Mouse (Mus musculus): ENCODE results near the gene Tuba1a. TPM values are rescaled to one million over a fixed set of nuclear protein-coding genes. Genes with fewer than 3 reads are reported as not detected.
A peak's percentile ranks its signal among the peaks of the same experiment; 100 is the strongest.
"Not testable (repeated sequence)": the region's sequence is repeated elsewhere in the genome, so short reads cannot be mapped to it uniquely, and the experiment has no call there.

Gene Tuba1a
- total RNA-seq, 2 experiments from 2014 or later = 17.1 to 43.2 TPM

- DNase-seq = no peak
- Histone ChIP-seq H3K27ac (no peak overlapping the region), H3K4me3 (no peak overlapping the region)
- no peak for TF ChIP-seq CTCF (IDR thresholded peaks at IDR 0.05)
- intact Hi-C loops (cut with DNase I) = no loop called here
Observed at GRCm38 (mm10) chr15:98983431-98984081, 30.1 kb upstream of the Tuba1a start.

DNA sequence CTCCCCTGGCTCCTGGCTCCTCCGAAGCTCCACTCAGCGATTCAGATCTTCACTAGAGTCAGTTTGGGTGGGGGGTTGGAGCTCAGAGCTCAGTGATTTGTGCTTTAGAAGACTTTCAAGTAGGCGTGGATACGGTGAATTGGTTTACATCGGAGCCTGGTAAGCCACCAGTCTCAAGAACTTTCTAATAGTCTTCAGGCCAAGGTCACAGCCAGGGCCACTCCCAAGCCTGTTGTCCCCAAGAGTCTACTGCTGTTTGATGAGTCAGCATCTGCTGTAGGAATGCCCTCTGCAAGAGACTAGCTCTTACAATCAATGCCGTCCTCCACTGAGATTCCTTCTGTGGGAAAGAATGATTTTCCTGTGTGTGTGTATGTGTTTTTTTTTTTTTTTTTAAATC is 28.6 kb upstream of the Tuba1a start:
- DNase-seq = no peak
- intact Hi-C loops (cut with DNase I) = no loop called here
- Histone ChIP-seq H3K27ac (no peak overlapping the region), H3K4me3 (no peak overlapping the region)
- TF ChIP-seq CTCF (IDR thresholded peaks at IDR 0.05) = no peak

DNA sequence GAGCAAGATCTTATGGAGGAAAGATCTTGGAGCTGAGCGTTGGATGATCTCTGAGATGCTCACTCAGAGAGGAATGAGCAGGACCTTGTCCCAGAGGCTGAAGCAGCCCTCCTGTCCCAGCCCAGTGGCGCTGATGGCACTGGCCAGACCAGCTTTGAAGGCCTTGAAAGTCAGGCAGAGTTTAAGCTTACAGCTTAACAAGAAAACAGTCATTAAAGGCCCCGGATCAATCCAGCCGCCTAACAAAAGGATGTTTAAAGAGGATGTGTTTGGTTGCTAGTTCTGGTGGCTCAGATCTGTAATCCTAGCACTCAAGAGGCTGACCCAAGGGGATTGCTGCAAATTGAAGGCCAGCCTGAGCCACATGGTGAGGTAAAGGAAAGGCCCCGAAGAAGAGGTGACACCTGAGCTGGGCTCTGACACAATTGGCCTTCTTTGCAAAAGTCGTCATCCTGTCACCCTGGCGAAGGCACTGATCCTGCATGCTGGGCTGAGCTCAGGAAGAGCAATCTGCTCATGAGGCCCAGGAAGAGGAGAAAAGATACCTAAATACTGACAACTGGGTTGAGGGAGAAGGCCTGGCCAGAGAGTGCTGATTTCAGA is 26.6 kb upstream of the Tuba1a start:
- intact Hi-C loops (cut with DNase I) = no loop called here
- no peak for TF ChIP-seq CTCF (IDR thresholded peaks at IDR 0.05)
- Histone ChIP-seq H3K27ac (no peak overlapping the region), H3K4me3 (no peak overlapping the region)
- no peak for DNase-seq

- intact Hi-C loops (cut with DNase I) = no loop called here
- H3K4me3 ChIP-seq = peak overlapping the region; percentile 57
- no peak for DNase-seq
- TF ChIP-seq CTCF (IDR thresholded peaks at IDR 0.05) = no peak
- H3K27ac ChIP-seq = peak overlapping the region; percentile 81
Observed at GRCm38 (mm10) chr15:98978409-98979172, 25.1 kb upstream of the Tuba1a start.

- no peak for TF ChIP-seq CTCF (IDR thresholded peaks at IDR 0.05)
- Histone ChIP-seq H3K4me3 (peak overlapping the region; percentile 57), H3K27ac (peak overlapping the region; percentile 81)
- peak; percentile 95 for DNase-seq
- intact Hi-C loops (cut with DNase I) = no loop called here
Observed at GRCm38 (mm10) chr15:98977759-98978408, 24.4 kb upstream of the Tuba1a start.

GRCm38 (mm10) chr15:98976763-98977758 is 23.6 kb upstream of the Tuba1a start:
- Histone ChIP-seq H3K4me3 (peak overlapping the region; percentile 57), H3K27ac (peak overlapping the region; percentile 81)
- intact Hi-C loops (cut with DNase I) = no loop called here
- DNase-seq = no peak
- no peak for TF ChIP-seq CTCF (IDR thresholded peaks at IDR 0.05)

GRCm38 (mm10) chr15:98973015-98973614 is 19.6 kb upstream of the Tuba1a start:
- DNase-seq = no peak
- TF ChIP-seq CTCF (IDR thresholded peaks at IDR 0.05) = no peak
- H3K27ac ChIP-seq = no peak overlapping the region
- no peak overlapping the region for H3K4me3 ChIP-seq
- intact Hi-C loops (cut with DNase I) = no loop called here

- H3K4me3 ChIP-seq; DNase-seq; intact Hi-C loops (cut with DNase I); H3K27ac ChIP-seq: not testable (repeated sequence)
Observed at GRCm38 (mm10) chr15:98971576-98972320, 18.2 kb upstream of the Tuba1a start.

GRCm38 (mm10) chr15:98971111-98971510 is 17.6 kb upstream of the Tuba1a start:
- intact Hi-C loops (cut with DNase I) = no loop called here
- TF ChIP-seq CTCF (IDR thresholded peaks at IDR 0.05) = no peak
- H3K4me3 ChIP-seq = no peak overlapping the region
- no peak overlapping the region for H3K27ac ChIP-seq
- DNase-seq = no peak

GRCm38 (mm10) chr15:98969372-98970101 is 16.0 kb upstream of the Tuba1a start:
- intact Hi-C loops (cut with DNase I) = no loop called here
- peak overlapping the region; percentile 52 for H3K4me3 ChIP-seq
- peak overlapping the region; percentile 48 for H3K27ac ChIP-seq
- TF ChIP-seq CTCF (IDR thresholded peaks at IDR 0.05) = no peak
- DNase-seq = peak; percentile 47

All from gastrocnemius, adult 2 months (tissue).